Mouse (Mus musculus): ENCODE measurements around the gene Olfr1449. TPM values are rescaled to one million over a fixed set of nuclear protein-coding genes. Genes with fewer than 3 reads are reported as not detected.

The Olfr1449 gene
- not detected in 2 replicates for polyA plus RNA-seq (2015; fragmentation: Nextera tagmentation; extraction: Ambion mirVana)

DNA sequence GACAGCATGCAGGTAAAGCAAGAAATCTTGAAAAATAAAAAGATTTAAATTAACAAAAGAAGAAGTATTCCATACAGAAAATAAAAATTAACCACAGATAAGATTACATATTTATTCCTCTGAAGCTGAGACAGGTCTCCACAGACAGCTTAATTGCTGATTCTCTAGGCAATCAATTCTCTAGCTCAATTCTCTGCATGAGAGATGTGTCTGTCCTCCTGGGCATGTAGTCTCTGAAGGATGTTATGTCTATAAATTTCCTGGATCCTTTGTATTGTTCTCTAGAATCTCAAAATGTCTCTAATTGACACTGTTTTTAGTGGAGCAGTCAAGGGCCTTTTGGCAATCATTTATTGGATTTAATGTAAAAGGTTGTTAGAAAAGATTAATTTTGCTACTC, at the start of gene Olfr1449:
Gene Olfr1449, plus strand, starts transcription at position 301 of the 400 bp plus-strand sequence.

DNA sequence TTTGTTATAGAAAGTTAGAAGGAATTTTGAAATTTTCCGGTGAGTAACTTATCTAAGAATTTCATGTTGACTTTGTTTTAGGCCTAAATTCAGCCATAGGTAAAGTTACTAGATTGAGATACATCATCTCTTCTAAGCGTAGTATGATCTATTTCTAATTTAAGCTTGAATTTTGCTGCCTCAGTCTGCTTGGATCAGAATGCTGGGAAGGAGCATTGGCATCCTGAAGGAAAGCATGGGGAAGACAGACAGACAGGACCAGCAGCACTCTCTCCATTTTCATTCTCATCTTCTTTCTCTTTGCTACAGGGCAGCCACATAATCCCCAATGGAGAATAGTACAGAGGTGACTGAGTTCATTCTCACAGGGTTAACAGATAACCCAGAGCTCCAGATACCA, 47.1 kb upstream of the Olfr1449 start, which contains the start of gene Olfr1445:
Gene Olfr1445, plus strand, starts transcription at position 301 of the 400 bp plus-strand sequence.

DNA sequence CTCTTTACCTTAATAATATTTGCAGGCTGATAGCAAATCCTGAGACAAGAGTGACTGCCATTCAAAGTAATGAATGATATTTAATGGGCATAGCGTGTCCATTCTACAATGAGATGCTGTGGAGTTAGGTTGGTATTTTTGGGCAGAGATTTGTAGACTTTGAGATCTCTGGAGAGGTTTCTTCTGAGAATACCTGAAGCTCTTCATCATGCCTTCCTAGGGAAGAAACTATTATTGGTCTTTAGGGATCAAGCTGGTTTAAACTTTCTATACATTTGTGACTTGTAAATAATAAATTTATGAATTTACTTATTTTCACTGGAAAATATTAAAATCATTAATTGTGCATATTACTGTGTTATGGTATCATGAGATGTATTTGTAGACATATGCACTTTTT, 37.2 kb upstream of the Olfr1449 start, which contains the start of gene Olfr1446:
Gene Olfr1446, minus strand, starts transcription at position 101 of the 400 bp plus-strand sequence.

DNA sequence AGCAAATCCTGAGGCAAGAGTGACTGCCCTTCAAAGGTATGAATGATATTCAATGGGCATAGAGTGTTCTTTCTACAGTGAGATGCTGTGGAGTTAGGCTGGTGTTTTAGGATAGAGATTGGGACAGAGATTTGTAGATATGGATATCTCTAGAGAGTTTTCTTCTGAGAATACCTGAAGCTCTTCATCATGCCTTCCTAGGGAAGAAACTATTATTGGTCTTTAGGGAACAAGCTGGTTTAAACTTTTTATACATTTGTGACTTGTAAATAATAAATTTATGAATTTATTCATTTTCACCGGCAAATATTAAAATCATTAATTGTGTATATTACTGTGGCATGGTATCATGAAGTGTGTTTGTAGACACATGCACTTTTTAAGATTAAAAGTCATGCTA, 27.0 kb upstream of the Olfr1449 start, which contains the start of gene Olfr1447:
Gene Olfr1447, minus strand, starts transcription at position 101 of the 400 bp plus-strand sequence.

DNA sequence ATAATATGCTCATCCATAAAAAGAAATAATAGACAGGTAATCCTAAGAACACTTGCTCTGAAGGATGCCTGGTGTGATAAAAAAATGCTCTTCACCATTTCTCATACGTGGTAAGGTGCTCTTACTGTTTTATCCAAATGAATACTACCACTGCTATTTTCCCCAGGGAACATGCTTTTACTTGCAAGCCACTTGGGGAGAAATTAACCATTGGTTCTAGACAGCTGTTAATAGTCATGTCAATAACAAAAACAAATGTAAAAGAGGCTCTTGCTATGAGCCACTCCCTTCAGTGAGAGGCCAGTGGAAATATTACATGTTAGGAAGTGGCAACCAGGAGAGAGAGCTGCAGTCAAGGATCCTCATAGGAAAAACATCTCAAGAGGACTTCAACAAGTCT, 6.3 kb upstream of the Olfr1449 start, which contains the start of gene Olfr1448:
Gene Olfr1448, minus strand, starts transcription at position 101 of the 400 bp plus-strand sequence.

DNA sequence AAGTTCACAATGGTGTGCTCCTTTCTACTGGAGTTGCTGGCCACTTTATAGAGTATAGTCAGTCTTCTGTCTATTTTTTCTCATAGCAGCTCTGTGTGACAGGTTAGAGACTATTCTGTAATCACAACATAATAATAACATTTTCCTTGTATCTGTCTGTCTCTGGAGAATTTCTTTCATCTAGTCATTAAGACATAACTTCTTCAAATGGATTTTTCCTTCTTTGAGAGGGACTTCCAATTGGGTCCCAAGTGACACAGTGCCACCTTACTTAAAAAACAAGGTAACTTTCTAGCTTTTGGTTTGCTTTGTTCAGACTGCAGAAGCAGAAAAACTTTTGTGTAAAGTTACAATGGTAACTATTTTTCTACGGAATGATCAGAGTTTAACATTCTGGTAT, 19.3 kb downstream of the Olfr1449 start, which contains the start of gene Olfr1450:
Gene Olfr1450, plus strand, starts transcription at position 301 of the 400 bp plus-strand sequence.

Other genes starting within 250 kb of the Olfr1449 start
- not detected in 2 replicates for gene Keg1, start 235.1 kb upstream of the Olfr1449 start, polyA plus RNA-seq (2015; fragmentation: Nextera tagmentation; extraction: Ambion mirVana)
- gene Cntf, start 165.2 kb upstream of the Olfr1449 start, polyA plus RNA-seq (2015; fragmentation: Nextera tagmentation; extraction: Ambion mirVana), result 0.16 and 0.63 TPM in 2 replicates
- 10.3 and 11.7 TPM in 2 replicates for gene Zfp91, start 134.7 kb upstream of the Olfr1449 start, polyA plus RNA-seq (2015; fragmentation: Nextera tagmentation; extraction: Ambion mirVana)
- gene Lpxn, start 134.6 kb upstream of the Olfr1449 start, polyA plus RNA-seq (2015; fragmentation: Nextera tagmentation; extraction: Ambion mirVana), result 3.0 and 3.6 TPM in 2 replicates
- not detected in 2 replicates for gene Gm5244, start 84.2 kb upstream of the Olfr1449 start, polyA plus RNA-seq (2015; fragmentation: Nextera tagmentation; extraction: Ambion mirVana)
- gene Olfr1444, start 73.6 kb upstream of the Olfr1449 start, polyA plus RNA-seq (2015; fragmentation: Nextera tagmentation; extraction: Ambion mirVana), result not detected in 2 replicates
- gene Olfr1445, start 47.0 kb upstream of the Olfr1449 start, polyA plus RNA-seq (2015; fragmentation: Nextera tagmentation; extraction: Ambion mirVana), result not detected in 2 replicates
- not detected in 2 replicates for gene Olfr1446, start 37.3 kb upstream of the Olfr1449 start, polyA plus RNA-seq (2015; fragmentation: Nextera tagmentation; extraction: Ambion mirVana)
- not detected in 2 replicates for gene Olfr1447, start 27.1 kb upstream of the Olfr1449 start, polyA plus RNA-seq (2015; fragmentation: Nextera tagmentation; extraction: Ambion mirVana)
- gene Olfr1448, start 6.4 kb upstream of the Olfr1449 start, polyA plus RNA-seq (2015; fragmentation: Nextera tagmentation; extraction: Ambion mirVana), result not detected in 2 replicates
- not detected in 2 replicates for gene Olfr1450, start 19.4 kb downstream of the Olfr1449 start, polyA plus RNA-seq (2015; fragmentation: Nextera tagmentation; extraction: Ambion mirVana)
- not detected in 2 replicates for gene Olfr1451, start 64.2 kb downstream of the Olfr1449 start, polyA plus RNA-seq (2015; fragmentation: Nextera tagmentation; extraction: Ambion mirVana)
- not detected in 2 replicates for gene Olfr1453, start 97.5 kb downstream of the Olfr1449 start, polyA plus RNA-seq (2015; fragmentation: Nextera tagmentation; extraction: Ambion mirVana)
- not detected in 2 replicates for gene Olfr1454, start 129.8 kb downstream of the Olfr1449 start, polyA plus RNA-seq (2015; fragmentation: Nextera tagmentation; extraction: Ambion mirVana)
- not detected in 2 replicates for gene Olfr1457, start 167.1 kb downstream of the Olfr1449 start, polyA plus RNA-seq (2015; fragmentation: Nextera tagmentation; extraction: Ambion mirVana)
- not detected in 2 replicates for gene Olfr1458, start 175.9 kb downstream of the Olfr1449 start, polyA plus RNA-seq (2015; fragmentation: Nextera tagmentation; extraction: Ambion mirVana)
- not detected in 2 replicates for gene Olfr1459, start 218.7 kb downstream of the Olfr1449 start, polyA plus RNA-seq (2015; fragmentation: Nextera tagmentation; extraction: Ambion mirVana)
- not detected in 2 replicates for gene Olfr1461, start 232.2 kb downstream of the Olfr1449 start, polyA plus RNA-seq (2015; fragmentation: Nextera tagmentation; extraction: Ambion mirVana)

Measured in skeletal muscle tissue, postnatal 0 days (tissue).